Mouse (Mus musculus) midbrain, embryonic 16.5 days (tissue): ENCODE measurements around the gene Tpd52l2. TPM values are rescaled to one million over a fixed set of nuclear protein-coding genes. Genes with fewer than 3 reads are reported as not detected.

ENCODE experiments used
- ATAC-seq: fragments of 200-750 bp; cut with Nextera tagmentation; 2 replicates; pipeline ENCODE4 v1.8.0; 2017; ENCODE audit warnings: moderate TSS enrichment
- H3K27ac ChIP-seq: fragments of 300-500 bp; sonication (generic); 2 replicates; pipeline ENCODE4 v1.5.1; 2014; ENCODE audit warnings: mild to moderate bottlenecking, low read length, mixed read lengths
- H3K27me3 ChIP-seq: fragments of 300-500 bp; sonication (generic); 2 replicates; pipeline ENCODE4 v1.6.1; 2014; ENCODE audit warnings: low read depth, low read length, mixed read lengths; ENCODE audit not compliant: control insufficient read depth, insufficient read depth
- H3K36me3 ChIP-seq: fragments of 300-500 bp; sonication (generic); 2 replicates; pipeline ENCODE4 v1.6.1; 2014; ENCODE audit warnings: mild to moderate bottlenecking, low read length, moderate library complexity, mixed read lengths; ENCODE audit not compliant: control insufficient read depth, insufficient read depth
- H3K4me1 ChIP-seq: fragments of 300-500 bp; sonication (generic); 2 replicates; pipeline ENCODE4 v1.6.1; 2014; ENCODE audit warnings: mild to moderate bottlenecking, low read length, mixed read lengths; ENCODE audit not compliant: control insufficient read depth, insufficient read depth
- H3K4me2 ChIP-seq: fragments of 300-500 bp; sonication (generic); 2 replicates; pipeline ENCODE4 v1.6.1; 2014; ENCODE audit warnings: mild to moderate bottlenecking, low read length, mixed read lengths
- H3K4me3 ChIP-seq: fragments of 300-500 bp; sonication (generic); 2 replicates; pipeline ENCODE4 v1.5.1; 2014; ENCODE audit warnings: low read depth, mild to moderate bottlenecking, low read length, moderate library complexity, mixed read lengths
- H3K9ac ChIP-seq: fragments of 300-500 bp; sonication (generic); 2 replicates; pipeline ENCODE4 v1.6.1; 2014; ENCODE audit warnings: low read depth, low read length, mixed read lengths
- H3K9me3 ChIP-seq: fragments of 300-500 bp; sonication (generic); replicated peaks from 2 replicates; pipeline ENCODE4 v1.6.1; 2014; ENCODE audit warnings: mild to moderate bottlenecking, low read length, mixed read lengths; ENCODE audit not compliant: control insufficient read depth, poor library complexity, severe bottlenecking
- WGBS: fragments of 180-500 bp; shearing (Covaris S2); extraction: QIAGEN DNeasy Blood & Tissue Kit; methylation state at CpG from one replicate; pipeline ENCODE4 v1.1.7; 2014; 5-methylcytosine and 5-hydroxymethylcytosine counted together
- polyA plus RNA-seq: library from polyadenylated mRNA; unstranded; fragments of >200 nt; fragmentation: Nextera tagmentation; extraction: Ambion mirVana; gene quantifications from 2 replicates; pipeline ENCODE4 v1.2.1, GENCODE M21; 2015

The Tpd52l2 gene
- polyA plus RNA-seq, 1 experiment from 2014 or later: 109 TPM

- H3K9me3 ChIP-seq: no peaks in the 10 kb centered on the region
- H3K27ac ChIP-seq: peak overlapping the region; percentile 95
- WGBS: under 1% methylated on average over 17 of the region's 17 CpGs
- H3K4me2 ChIP-seq: peak overlapping the region; percentile 73
- H3K4me3 ChIP-seq: peak overlapping the region; percentile 81
- H3K36me3 ChIP-seq: peaks cover 16% of the 10 kb centered on the region
- H3K9ac ChIP-seq: peak overlapping the region; percentile 85
- H3K4me1 ChIP-seq: peaks cover 32% of the 10 kb centered on the region
- no peaks in the 10 kb centered on the region for H3K27me3 ChIP-seq
- no peak for ATAC-seq
Observed at GRCm38 (mm10) chr2:181520936-181521227, 23.9 kb downstream of the Tpd52l2 start.

- Histone ChIP-seq H3K4me2 (peak overlapping the region; percentile 73), H3K4me3 (peak overlapping the region; percentile 81), H3K36me3 (peaks cover 11% of the 10 kb centered on the region), H3K9me3 (no peaks in the 10 kb centered on the region), H3K27ac (no peak overlapping the region), H3K9ac (peak overlapping the region; percentile 85), H3K27me3 (no peaks in the 10 kb centered on the region), H3K4me1 (peaks cover 32% of the 10 kb centered on the region)
- 62% methylated on average over 10 of the region's 10 CpGs for WGBS
- no peak for ATAC-seq
Observed at GRCm38 (mm10) chr2:181521491-181521890, 24.5 kb downstream of the Tpd52l2 start.

- Histone ChIP-seq H3K27ac (no peak overlapping the region), H3K4me2 (no peak overlapping the region), H3K9me3 (no peaks in the 10 kb centered on the region), H3K9ac (no peak overlapping the region), H3K27me3 (no peaks in the 10 kb centered on the region), H3K36me3 (no peaks in the 10 kb centered on the region), H3K4me1 (peaks cover 32% of the 10 kb centered on the region), H3K4me3 (no peak overlapping the region)
- ATAC-seq: no peak
- 78% methylated on average over 5 of the region's 5 CpGs for WGBS
Observed at GRCm38 (mm10) chr2:181522811-181523210, 25.9 kb downstream of the Tpd52l2 start.

GRCm38 (mm10) chr2:181525526-181525925, 28.6 kb downstream of the Tpd52l2 start:
- Histone ChIP-seq H3K27ac (no peak overlapping the region), H3K27me3 (no peaks in the 10 kb centered on the region), H3K4me2 (no peak overlapping the region), H3K9ac (no peak overlapping the region), H3K36me3 (no peaks in the 10 kb centered on the region), H3K4me1 (peaks cover 21% of the 10 kb centered on the region), H3K4me3 (no peak overlapping the region), H3K9me3 (no peaks in the 10 kb centered on the region)
- 89% methylated on average over 5 of the region's 5 CpGs for WGBS
- no peak for ATAC-seq

- Histone ChIP-seq H3K4me1 (no peaks in the 10 kb centered on the region), H3K27me3 (no peaks in the 10 kb centered on the region), H3K36me3 (no peaks in the 10 kb centered on the region), H3K4me2 (no peak overlapping the region), H3K9ac (no peak overlapping the region), H3K9me3 (peaks cover 4% of the 10 kb centered on the region; the same call in 1 of the 2 replicates), H3K27ac (no peak overlapping the region), H3K4me3 (no peak overlapping the region)
- WGBS: 94% methylated on average over 1 of the region's 1 CpGs
- no peak for ATAC-seq
Observed at GRCm38 (mm10) chr2:181529076-181529475, 32.1 kb downstream of the Tpd52l2 start.

- 98% methylated on average over 3 of the region's 3 CpGs for WGBS
- H3K27ac ChIP-seq: no peak overlapping the region
- H3K4me3 ChIP-seq: no peak overlapping the region
- peaks cover 4% of the 10 kb centered on the region; the same call in 1 of the 2 replicates for H3K9me3 ChIP-seq
- H3K27me3 ChIP-seq: no peaks in the 10 kb centered on the region
- no peak overlapping the region for H3K4me2 ChIP-seq
- H3K9ac ChIP-seq: no peak overlapping the region
- no peaks in the 10 kb centered on the region for H3K4me1 ChIP-seq
- H3K36me3 ChIP-seq: no peaks in the 10 kb centered on the region
- ATAC-seq: no peak
Observed at GRCm38 (mm10) chr2:181532589-181532988, 35.6 kb downstream of the Tpd52l2 start.

GRCm38 (mm10) chr2:181536410-181536809, 39.5 kb downstream of the Tpd52l2 start:
- no peak overlapping the region for H3K9ac ChIP-seq
- no peak overlapping the region for H3K4me3 ChIP-seq
- WGBS: 91% methylated on average over 2 of the region's 2 CpGs
- no peaks in the 10 kb centered on the region for H3K27me3 ChIP-seq
- no peak for ATAC-seq
- H3K4me2 ChIP-seq: no peak overlapping the region
- H3K27ac ChIP-seq: no peak overlapping the region
- 0 out of 2 replicates have a peak, but pooled peaks cover 2% of the 10 kb centered on the region for H3K4me1 ChIP-seq
- no peaks in the 10 kb centered on the region for H3K9me3 ChIP-seq
- H3K36me3 ChIP-seq: no peaks in the 10 kb centered on the region

- 83% methylated on average over 2 of the region's 2 CpGs for WGBS
- H3K9me3 ChIP-seq: no peaks in the 10 kb centered on the region
Observed at GRCm38 (mm10) chr2:181537444-181538047, 40.6 kb downstream of the Tpd52l2 start.

GRCm38 (mm10) chr2:181541761-181542380, 44.9 kb downstream of the Tpd52l2 start:
- no peak overlapping the region for H3K27ac ChIP-seq
- no peak overlapping the region for H3K4me3 ChIP-seq
- no peaks in the 10 kb centered on the region for H3K27me3 ChIP-seq
- 90% methylated on average over 6 of the region's 6 CpGs for WGBS
- no peak overlapping the region for H3K4me2 ChIP-seq
- H3K9ac ChIP-seq: no peak overlapping the region
- 0 out of 2 replicates have a peak, but pooled peaks cover 2% of the 10 kb centered on the region for H3K4me1 ChIP-seq
- no peak for ATAC-seq
- no peaks in the 10 kb centered on the region for H3K9me3 ChIP-seq
- H3K36me3 ChIP-seq: 0 out of 2 replicates have a peak, but pooled peaks cover 5% of the 10 kb centered on the region

More at GRCm38 (mm10) chr2:181537444-181538047, 40.6 kb downstream of the Tpd52l2 start:
- no peak overlapping the region for H3K9ac ChIP-seq
- ATAC-seq: 0 out of 2 replicates have a peak, but pooled peaks have one; percentile 39
- 0 out of 2 replicates have a peak, but pooled peaks cover 2% of the 10 kb centered on the region for H3K4me1 ChIP-seq
- no peak overlapping the region for H3K4me2 ChIP-seq
- H3K36me3 ChIP-seq: no peaks in the 10 kb centered on the region
- peak overlapping the region; percentile 41; the same call in 1 of the 2 replicates for H3K27ac ChIP-seq
- no peaks in the 10 kb centered on the region for H3K27me3 ChIP-seq
- no peak overlapping the region for H3K4me3 ChIP-seq
